Mouse (Mus musculus): Measurements from ENCODE around the gene Wdr70. TPM values are rescaled to one million over a fixed set of nuclear protein-coding genes. Genes with fewer than 3 reads are reported as not detected.
A peak's percentile ranks its signal among the peaks of the same experiment; 100 is the strongest.

Gene Wdr70
- polyA plus RNA-seq, 1 experiment from 2014 or later: 29.1 TPM

GRCm38 (mm10) chr15:8038457-8038856 is 60.6 kb downstream of the Wdr70 start:
- Histone ChIP-seq H3K4me1 (ENCODE audit: insufficient read depth, low read depth, low read length) (no peaks in the 10 kb centered on the region), H3K36me3 (ENCODE audit: insufficient read depth, low read length) (peaks cover 4% of the 10 kb centered on the region; the same call in 1 of the 2 replicates), H3K4me2 (replicated peaks; ENCODE audit: low read depth, low read length) (no peak overlapping the region), H3K9me3 (ENCODE audit: low read length) (no peaks in the 10 kb centered on the region), H3K4me3 (ENCODE audit: low read depth, low read length) (no peak overlapping the region), H3K9ac (replicated peaks; ENCODE audit: low read depth) (no peak overlapping the region), H3K27me3 (replicated peaks; ENCODE audit: insufficient read depth, low read length) (no peaks in the 10 kb centered on the region), H3K27ac (ENCODE audit: low read length) (no peak overlapping the region)
- WGBS: 84% methylated on average over 5 of the region's 5 CpGs
- DNase-seq (ENCODE audit: low spot score): no peak
- TF ChIP-seq EP300 (IDR thresholded peaks at IDR 0.05) (no peak), CTCF (IDR thresholded peaks at IDR 0.05) (peak; percentile 43)
- no peak for ATAC-seq

- peak; percentile 16 for DNase-seq (ENCODE audit: low spot score)
- H3K4me2 ChIP-seq (replicated peaks; ENCODE audit: low read depth, low read length): no peak overlapping the region
- no peak for ATAC-seq
- H3K9me3 ChIP-seq (ENCODE audit: low read length): no peaks in the 10 kb centered on the region
- no peak overlapping the region for H3K9ac ChIP-seq (replicated peaks; ENCODE audit: low read depth)
- no peak overlapping the region for H3K27ac ChIP-seq (ENCODE audit: low read length)
- no peaks in the 10 kb centered on the region for H3K27me3 ChIP-seq (replicated peaks; ENCODE audit: insufficient read depth, low read length)
- no peak overlapping the region for H3K4me3 ChIP-seq (ENCODE audit: low read depth, low read length)
- 63% methylated on average over 3 of the region's 3 CpGs for WGBS
- TF ChIP-seq EP300 (IDR thresholded peaks at IDR 0.05) (no peak), CTCF (IDR thresholded peaks at IDR 0.05) (no peak)
- peaks cover 4% of the 10 kb centered on the region; the same call in 1 of the 2 replicates for H3K36me3 ChIP-seq (ENCODE audit: insufficient read depth, low read length)
- no peaks in the 10 kb centered on the region for H3K4me1 ChIP-seq (ENCODE audit: insufficient read depth, low read depth, low read length)
Observed at GRCm38 (mm10) chr15:8037825-8038224, 61.2 kb downstream of the Wdr70 start.

GRCm38 (mm10) chr15:8031211-8031610 is 67.8 kb downstream of the Wdr70 start:
- no peak for TF ChIP-seq CTCF (IDR thresholded peaks at IDR 0.05)
- TF ChIP-seq EP300 (IDR thresholded peaks at IDR 0.05): no peak
- 83% methylated on average over 7 of the region's 7 CpGs for WGBS
- Histone ChIP-seq H3K4me1 (ENCODE audit: insufficient read depth, low read depth, low read length) (no peaks in the 10 kb centered on the region), H3K9ac (replicated peaks; ENCODE audit: low read depth) (no peak overlapping the region), H3K4me2 (replicated peaks; ENCODE audit: low read depth, low read length) (no peak overlapping the region), H3K27ac (ENCODE audit: low read length) (no peak overlapping the region), H3K4me3 (ENCODE audit: low read depth, low read length) (no peak overlapping the region), H3K27me3 (replicated peaks; ENCODE audit: insufficient read depth, low read length) (no peaks in the 10 kb centered on the region), H3K9me3 (ENCODE audit: low read length) (no peaks in the 10 kb centered on the region), H3K36me3 (ENCODE audit: insufficient read depth, low read length) (peaks cover 4% of the 10 kb centered on the region; the same call in 1 of the 2 replicates)
- DNase-seq (ENCODE audit: low spot score): no peak
- ATAC-seq: no peak

- DNase-seq (ENCODE audit: low spot score) (no peak), ATAC-seq (no peak)
- TF ChIP-seq EP300 (IDR thresholded peaks at IDR 0.05) (no peak), CTCF (IDR thresholded peaks at IDR 0.05) (no peak)
- no peaks in the 10 kb centered on the region for H3K9me3 ChIP-seq (ENCODE audit: low read length)
- WGBS: 87% methylated on average over 3 of the region's 3 CpGs
- no peak overlapping the region for H3K4me2 ChIP-seq (replicated peaks; ENCODE audit: low read depth, low read length)
- H3K27me3 ChIP-seq (replicated peaks; ENCODE audit: insufficient read depth, low read length): no peaks in the 10 kb centered on the region
- no peaks in the 10 kb centered on the region for H3K4me1 ChIP-seq (ENCODE audit: insufficient read depth, low read depth, low read length)
- H3K27ac ChIP-seq (ENCODE audit: low read length): no peak overlapping the region
- no peak overlapping the region for H3K4me3 ChIP-seq (ENCODE audit: low read depth, low read length)
- H3K9ac ChIP-seq (replicated peaks; ENCODE audit: low read depth): no peak overlapping the region
- H3K36me3 ChIP-seq (ENCODE audit: insufficient read depth, low read length): peaks cover 3% of the 10 kb centered on the region; the same call in 1 of the 2 replicates
Observed at GRCm38 (mm10) chr15:8030643-8031042, 68.4 kb downstream of the Wdr70 start.

GRCm38 (mm10) chr15:8027503-8027902 is 71.5 kb downstream of the Wdr70 start:
- WGBS: 92% methylated on average over 2 of the region's 2 CpGs
- Histone ChIP-seq H3K4me1 (ENCODE audit: insufficient read depth, low read depth, low read length) (no peaks in the 10 kb centered on the region), H3K4me2 (replicated peaks; ENCODE audit: low read depth, low read length) (no peak overlapping the region), H3K9me3 (ENCODE audit: low read length) (no peaks in the 10 kb centered on the region), H3K36me3 (ENCODE audit: insufficient read depth, low read length) (no peaks in the 10 kb centered on the region), H3K27ac (ENCODE audit: low read length) (no peak overlapping the region), H3K9ac (replicated peaks; ENCODE audit: low read depth) (no peak overlapping the region), H3K4me3 (ENCODE audit: low read depth, low read length) (no peak overlapping the region), H3K27me3 (replicated peaks; ENCODE audit: insufficient read depth, low read length) (no peaks in the 10 kb centered on the region)
- TF ChIP-seq CTCF (IDR thresholded peaks at IDR 0.05) (peak; percentile 15; the same call in 1 of the 2 replicates), EP300 (IDR thresholded peaks at IDR 0.05) (no peak)
- DNase-seq (ENCODE audit: low spot score) (no peak), ATAC-seq (no peak)

- Histone ChIP-seq H3K9me3 (ENCODE audit: low read length) (no peaks in the 10 kb centered on the region), H3K4me2 (replicated peaks; ENCODE audit: low read depth, low read length) (no peak overlapping the region), H3K27me3 (replicated peaks; ENCODE audit: insufficient read depth, low read length) (no peaks in the 10 kb centered on the region), H3K36me3 (ENCODE audit: insufficient read depth, low read length) (no peaks in the 10 kb centered on the region), H3K4me1 (ENCODE audit: insufficient read depth, low read depth, low read length) (no peaks in the 10 kb centered on the region), H3K4me3 (ENCODE audit: low read depth, low read length) (no peak overlapping the region), H3K27ac (ENCODE audit: low read length) (no peak overlapping the region), H3K9ac (replicated peaks; ENCODE audit: low read depth) (no peak overlapping the region)
- TF ChIP-seq CTCF (IDR thresholded peaks at IDR 0.05) (no peak), EP300 (IDR thresholded peaks at IDR 0.05) (no peak)
- DNase-seq (ENCODE audit: low spot score) (no peak), ATAC-seq (no peak)
- WGBS: 93% methylated on average over 7 of the region's 7 CpGs
Observed at GRCm38 (mm10) chr15:8011418-8011817, 87.6 kb downstream of the Wdr70 start.

- TF ChIP-seq EP300 (IDR thresholded peaks at IDR 0.05): no peak
- no peak for TF ChIP-seq CTCF (IDR thresholded peaks at IDR 0.05)
- Histone ChIP-seq H3K4me2 (replicated peaks; ENCODE audit: low read depth, low read length) (no peak overlapping the region), H3K27me3 (replicated peaks; ENCODE audit: insufficient read depth, low read length) (no peaks in the 10 kb centered on the region), H3K27ac (ENCODE audit: low read length) (no peak overlapping the region), H3K9ac (replicated peaks; ENCODE audit: low read depth) (no peak overlapping the region), H3K4me3 (ENCODE audit: low read depth, low read length) (no peak overlapping the region), H3K9me3 (ENCODE audit: low read length) (no peaks in the 10 kb centered on the region), H3K36me3 (ENCODE audit: insufficient read depth, low read length) (no peaks in the 10 kb centered on the region), H3K4me1 (ENCODE audit: insufficient read depth, low read depth, low read length) (no peaks in the 10 kb centered on the region)
- DNase-seq (ENCODE audit: low spot score) (no peak), ATAC-seq (no peak)
- 75% methylated on average over 8 of the region's 8 CpGs for WGBS
Observed at GRCm38 (mm10) chr15:8007413-8007812, 91.6 kb downstream of the Wdr70 start.
